Mouse (Mus musculus) 3T3-L1 (cell line): ENCODE data around the gene Hyls1.

Experiments
- DNase-seq: peaks from one replicate; pipeline ENCODE4 v3.0.0-alpha.2; 2015; ENCODE audit warnings: low read depth, low spot score

Gene Hyls1

DNA sequence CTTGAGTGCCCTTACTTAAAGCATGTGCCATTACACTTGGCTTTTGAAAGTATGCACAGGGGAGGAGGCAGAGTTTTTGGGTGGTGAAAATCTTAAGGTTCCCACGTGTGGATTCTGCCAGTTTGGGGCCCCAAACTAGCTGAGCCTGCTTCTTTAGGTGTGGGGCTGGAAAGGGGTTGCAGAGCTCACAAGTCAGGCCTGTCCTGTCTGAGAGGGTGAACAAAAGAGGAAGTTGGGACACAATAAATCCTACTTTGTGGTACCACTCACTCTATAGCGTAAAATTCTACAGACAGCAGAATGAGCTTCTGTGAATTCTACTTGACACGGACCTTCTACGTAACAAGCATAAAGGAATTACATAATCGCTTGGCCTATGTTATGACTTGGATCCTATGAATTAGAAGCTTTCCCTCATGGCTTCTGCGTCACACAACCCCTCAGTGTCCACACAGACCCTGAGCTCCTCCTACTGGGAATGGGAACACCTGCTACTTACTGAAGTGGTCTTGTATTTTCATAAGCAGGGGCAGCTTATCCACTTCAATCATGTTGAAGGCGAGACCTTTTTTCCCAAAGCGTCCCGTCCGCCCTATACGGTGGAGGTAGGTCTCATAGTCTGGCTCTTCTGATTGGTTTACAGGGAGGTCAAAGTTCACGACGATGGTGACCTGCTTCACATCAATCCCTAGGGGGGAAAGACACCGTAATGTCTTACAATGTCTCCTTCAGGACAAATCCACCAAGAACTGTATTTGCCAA, 26.9 kb downstream of the Hyls1 start:
- DNase-seq: no peak

DNA sequence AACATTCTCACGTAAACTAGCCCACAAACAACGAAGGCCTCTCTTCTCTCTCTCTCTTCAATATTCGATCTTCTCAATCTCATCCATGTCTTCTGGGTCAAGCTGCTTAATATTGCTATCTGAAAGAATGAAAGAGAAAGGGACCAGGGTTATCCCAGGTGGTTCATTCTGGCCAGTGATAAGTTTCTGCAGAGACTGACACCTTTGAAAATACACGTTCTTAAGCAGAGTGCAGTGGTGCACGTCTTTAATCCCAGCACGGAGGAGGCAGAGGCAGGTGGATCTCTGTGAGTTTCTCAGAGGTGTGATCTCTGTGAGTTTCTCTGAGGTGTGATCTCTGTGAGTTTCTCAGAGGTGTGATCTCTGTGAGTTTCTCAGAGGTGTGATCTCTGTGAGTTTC, 28.3 kb downstream of the Hyls1 start:
- DNase-seq: no peak

DNA sequence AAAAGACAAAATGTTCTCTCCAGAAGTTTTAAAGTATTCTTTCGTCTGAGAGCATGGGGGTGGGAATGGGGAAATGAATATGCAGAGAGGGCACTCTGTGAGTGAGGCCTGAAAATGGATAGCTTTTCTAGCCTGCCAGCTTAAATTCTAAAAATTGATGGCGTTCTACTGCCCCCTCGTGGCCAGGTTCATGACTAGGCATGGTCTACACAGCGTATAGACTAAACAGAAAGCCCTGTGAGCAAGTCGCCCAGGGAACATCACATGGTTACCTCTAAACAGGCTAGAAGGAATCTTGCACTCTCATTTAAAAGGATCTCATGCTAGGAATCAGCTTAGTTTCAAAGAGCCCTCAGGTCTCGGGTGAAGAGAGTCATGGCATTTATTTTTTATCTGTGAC, 28.7 kb downstream of the Hyls1 start:
- DNase-seq: peak; percentile 90

DNA sequence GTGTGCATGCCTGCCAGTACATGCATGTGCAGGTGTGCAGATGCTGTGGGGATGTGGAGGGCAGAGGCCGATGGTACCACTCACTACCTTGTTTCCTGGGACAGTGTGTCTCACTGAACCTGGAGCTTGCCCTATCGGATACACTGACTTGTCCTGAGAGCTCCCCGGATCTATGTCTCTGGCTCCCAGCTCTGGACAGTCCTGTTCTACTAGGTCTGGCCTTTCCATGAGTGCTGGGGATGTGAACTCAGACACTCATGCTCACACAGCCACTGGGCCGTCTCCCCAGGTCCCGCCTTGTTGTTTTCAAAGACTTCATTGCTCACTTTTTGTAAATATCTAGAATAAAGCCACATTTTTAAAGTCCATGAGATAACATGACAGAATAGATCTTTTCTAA, 29.2 kb downstream of the Hyls1 start:
- no peak for DNase-seq

DNA sequence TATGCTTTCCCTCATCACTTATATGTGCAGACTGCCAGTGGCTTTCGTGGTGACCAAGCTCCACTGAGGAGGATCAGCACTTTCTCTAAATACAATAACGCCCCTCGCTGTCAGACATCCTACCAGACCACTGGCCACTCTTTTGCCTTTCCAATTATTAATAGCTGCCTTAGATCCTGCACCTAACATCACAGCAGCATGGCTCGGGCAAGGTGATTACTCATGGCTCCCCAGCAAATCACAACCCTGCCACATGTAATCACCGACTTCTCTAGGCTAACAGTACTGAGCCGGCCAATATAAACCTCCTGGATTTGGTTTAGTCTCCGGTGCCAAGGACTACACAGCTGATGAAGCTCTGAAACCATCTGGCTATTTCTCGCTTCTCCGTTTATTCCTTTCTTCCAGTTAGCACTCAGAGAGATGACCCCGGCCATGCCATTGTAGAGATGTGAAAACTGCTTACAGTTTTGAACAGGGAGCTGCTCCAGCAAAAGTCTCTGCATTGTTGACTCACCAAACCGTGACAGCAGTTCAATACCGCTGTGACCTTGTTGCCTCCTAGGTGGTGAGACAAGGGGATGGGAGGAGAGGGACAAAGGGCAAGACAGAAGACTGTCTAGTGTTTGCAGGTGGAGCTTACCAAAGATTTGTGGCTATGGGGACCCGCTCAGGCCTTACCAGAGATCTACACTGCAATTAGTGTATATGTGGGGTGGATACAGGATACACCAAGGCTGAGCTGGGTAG, 31.0 kb downstream of the Hyls1 start:
- no peak for DNase-seq

DNA sequence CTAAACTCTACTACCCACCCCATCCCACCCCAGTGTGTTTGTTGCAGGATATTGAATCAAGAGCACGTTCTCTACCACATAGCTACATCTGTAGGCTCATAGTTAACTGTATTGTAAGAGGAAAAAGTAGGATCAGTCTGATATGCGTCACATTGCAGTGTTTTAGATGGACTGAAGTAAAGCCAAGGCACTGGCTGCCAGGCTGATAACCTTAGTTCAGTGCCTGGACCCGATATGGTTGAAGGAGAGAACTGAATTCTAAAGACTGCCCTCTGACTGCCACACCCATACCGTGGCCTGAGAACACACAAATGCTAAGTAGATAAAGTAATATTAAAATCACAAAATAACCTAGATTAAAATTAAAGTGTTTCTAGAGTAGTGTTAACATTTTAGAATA, 34.3 kb downstream of the Hyls1 start:
- no peak for DNase-seq

DNA sequence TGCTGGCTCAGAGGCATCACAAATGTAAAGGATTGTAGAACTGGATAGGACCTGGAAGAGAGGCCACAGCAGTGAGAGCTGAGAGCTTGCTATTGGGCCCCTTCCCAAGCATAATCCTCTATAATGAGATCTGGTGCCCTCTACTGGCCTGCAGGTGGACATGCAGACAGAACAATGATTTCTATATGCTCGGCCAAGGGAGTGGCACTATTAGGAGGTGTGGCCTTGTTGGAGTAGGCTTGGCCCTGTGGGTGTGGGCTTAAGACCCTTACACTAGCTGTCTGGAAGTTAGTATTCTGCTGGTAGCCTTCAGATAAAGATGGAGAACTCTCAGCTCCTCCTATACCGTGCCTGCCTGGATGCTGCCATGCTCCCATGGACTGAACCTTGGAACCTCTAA, 35.1 kb downstream of the Hyls1 start:
- DNase-seq: peak; percentile 83

DNA sequence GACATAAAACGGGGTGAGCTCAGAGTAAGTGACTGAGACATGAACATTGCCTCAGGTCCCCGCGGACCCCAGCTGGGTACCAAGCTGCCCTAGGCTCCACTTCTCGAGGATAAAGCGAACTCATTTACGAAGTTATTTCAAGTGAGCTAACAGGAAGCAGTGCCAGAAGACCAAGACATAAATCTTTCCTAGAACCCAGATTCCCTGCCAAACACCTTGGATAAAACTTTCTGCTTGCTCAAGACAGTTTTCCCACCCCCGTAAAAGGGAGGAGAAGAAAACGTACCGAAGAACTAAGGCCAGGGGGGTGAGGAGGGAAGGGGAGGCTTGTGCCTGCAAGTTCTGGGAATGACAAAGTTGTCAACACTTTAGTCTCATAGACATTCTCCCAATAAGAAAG, 36.9 kb downstream of the Hyls1 start:
- DNase-seq: no peak

DNA sequence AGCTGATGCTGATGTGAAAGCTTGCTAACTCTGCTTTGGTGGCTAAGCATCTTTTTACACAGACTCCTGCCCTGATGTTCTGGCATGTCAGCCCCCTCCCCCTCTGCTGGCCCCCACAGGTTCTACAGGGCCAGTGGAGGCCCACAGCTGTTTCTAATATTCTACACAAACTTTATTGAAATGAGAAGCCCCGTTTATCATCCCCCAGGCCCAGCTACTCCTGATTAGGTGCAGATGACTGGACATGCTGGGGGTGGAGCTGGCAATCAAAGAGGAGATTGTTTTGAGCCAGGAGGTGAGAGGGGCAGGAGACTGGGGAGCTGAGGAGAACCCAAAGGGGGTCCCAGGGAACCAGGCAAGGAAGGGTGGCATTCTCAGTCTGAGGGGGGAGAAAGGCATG, 40.4 kb downstream of the Hyls1 start:
- peak; percentile 51 for DNase-seq

DNA sequence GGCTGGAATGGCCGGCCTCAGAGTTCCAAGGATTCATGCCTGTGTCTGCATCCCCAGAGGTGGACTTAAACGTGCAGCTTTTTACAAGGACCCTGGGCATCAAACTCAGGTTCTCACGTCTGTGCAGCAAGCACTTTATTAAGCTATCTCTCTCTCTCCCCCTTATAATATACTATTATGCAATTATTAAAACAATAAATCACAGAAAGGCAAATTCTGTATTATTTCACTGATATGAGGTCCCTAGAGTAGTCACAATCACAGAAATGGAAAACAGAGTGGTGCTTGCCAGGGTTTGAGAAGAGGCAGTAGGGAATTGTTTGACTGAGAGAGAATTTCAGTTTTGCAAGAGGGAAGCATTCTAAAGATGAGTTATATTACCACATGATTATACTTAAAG, 41.1 kb downstream of the Hyls1 start:
- no peak for DNase-seq

DNA sequence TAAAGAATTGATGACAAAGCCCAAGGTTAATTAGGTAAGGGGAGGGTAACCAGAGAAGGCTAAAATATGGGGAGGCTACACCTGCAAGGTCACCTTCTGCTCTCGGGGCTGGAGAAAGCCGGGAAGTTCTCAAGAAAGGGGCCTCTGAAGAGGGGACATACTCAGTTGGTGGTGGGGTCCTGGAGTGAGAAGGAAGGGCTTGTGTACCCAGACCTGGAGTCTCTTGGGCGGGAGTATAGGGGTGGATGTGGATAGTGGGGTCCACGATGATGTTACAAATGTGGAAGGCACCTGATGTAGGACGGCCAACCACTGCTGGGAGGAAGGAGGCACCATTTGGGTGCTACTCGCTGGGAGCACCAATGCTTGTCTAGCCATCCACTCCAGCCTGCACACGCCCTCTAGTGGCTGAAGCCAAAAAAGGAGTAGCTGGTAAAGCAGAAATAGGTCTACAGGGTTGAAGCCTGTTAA, 46.2 kb downstream of the Hyls1 start:
- peak; percentile 79 for DNase-seq

DNA sequence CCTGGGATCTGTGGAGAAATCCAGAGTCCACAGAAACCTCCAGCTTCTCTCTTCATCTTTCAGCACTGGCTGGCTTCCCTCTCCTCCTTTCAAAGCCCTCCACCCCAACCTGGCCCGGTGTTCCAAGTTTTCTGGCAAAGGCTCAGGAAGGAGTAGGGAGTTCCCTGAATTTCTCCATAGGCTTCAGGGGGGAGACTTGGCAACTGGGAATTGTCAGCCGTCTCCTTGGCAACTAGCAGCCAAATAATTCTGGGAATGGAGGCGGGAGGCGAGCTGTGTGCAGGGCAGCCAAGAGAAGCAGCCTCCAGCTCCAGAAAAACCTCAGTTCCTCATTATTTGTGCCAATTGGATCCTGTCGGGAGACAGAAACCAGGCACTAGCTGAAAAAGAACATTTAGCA, 46.7 kb downstream of the Hyls1 start:
- peak; percentile 58 for DNase-seq

DNA sequence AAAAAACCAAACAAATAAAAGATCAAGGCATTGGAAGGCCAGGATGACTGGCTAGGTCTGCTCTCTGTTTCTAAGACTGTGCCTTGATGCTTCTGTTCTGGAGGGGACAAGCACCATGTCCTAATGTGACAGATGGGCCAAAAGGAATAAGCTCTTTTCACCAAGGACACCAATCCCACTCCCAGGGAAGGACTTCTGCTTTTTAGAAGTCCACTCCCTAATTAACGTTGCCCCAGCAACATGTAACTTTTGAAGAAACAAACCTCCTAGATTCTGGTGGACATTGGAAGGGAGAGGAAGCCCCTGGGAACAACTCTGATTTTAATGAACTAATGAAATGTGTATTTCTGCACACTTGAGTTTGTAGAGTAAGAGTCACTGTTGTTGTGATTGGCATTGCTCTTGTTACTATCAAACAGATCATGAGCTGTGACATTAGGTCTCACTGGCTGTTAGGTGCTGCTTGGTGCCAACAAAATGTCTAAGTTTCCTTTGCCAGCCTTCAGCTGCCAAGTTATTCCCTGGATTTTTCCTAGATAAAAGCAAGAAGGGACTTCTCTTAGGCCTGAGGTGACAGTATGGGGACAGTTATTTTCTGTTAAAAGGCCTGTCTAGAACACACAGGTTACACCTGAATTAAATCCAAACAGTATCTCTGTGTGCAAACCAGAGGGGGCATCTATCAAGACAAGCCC, 47.2 kb downstream of the Hyls1 start:
- no peak for DNase-seq

DNA sequence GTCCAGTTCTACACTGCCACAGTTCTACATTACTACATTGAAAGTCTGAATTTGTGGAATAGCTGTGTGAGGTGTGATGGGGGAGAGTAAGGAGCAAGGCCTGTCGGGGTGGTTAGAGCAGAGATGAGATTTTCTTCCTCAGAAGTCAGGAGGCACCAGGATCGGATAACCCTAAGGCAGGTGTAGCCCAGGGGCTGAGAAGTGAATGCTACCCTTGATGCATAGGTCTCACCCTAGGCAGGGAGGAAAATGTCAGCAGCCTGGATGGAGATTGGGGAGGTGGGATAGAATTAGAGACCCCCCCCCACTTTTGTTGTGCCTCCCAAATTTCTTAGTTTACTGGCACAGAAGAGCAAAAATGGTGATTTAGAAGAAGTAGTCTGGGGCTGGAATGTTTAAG, 48.0 kb downstream of the Hyls1 start:
- DNase-seq: no peak

DNA sequence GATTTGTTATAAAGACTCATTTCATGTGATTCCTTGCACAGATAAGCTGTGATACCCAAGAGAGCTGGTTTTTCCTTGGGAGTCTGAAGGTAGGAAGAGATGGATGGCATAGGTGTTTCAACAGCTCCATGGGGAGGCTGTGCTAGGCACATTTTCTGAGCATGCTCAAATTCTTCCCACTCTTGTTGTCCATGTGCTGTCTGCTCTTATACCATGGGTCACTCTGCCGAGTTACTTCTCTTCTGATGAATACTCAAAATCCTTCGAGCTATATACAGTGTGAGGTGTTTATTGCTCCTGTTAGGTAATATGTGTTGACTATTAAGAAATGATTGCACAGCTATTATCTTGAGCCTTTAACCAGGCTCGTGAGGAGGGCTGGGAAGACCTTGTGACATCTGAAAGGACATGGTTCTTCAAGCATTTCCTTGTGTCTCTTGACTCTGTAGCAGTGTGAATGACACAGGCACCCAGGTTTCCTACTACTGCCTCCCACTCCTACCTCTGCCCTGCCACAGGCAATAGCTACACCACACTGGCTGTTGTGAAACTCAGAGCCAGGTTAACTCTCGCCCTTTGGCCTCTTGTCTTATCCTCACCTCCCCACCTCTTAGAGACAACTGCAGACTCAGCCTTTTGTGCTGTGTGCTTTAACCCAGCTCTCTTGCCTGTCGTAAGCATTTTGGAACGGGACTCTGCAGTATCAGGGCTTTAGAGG, 49.4 kb downstream of the Hyls1 start:
- DNase-seq: no peak

DNA sequence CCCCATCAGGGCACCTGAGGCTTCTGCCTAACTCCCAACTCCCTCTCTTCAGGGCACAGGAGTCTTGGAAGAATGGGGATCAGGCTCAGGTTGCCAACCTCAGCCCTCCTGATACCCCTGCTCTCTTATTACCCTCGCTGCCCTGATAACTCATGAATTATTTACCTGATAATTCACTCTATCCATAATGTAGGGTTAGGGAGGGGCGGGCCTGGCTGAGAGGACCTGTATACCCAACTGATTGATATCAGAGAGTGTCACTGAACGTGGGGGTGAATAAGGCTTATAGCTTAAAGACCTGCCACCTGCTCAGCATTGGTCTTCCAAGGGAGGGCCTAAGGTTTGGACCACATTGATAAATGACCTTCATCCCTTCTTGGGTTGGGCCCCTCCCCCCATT, 52.0 kb downstream of the Hyls1 start, which contains the start of gene Gm1113:
Gm1113 (minus strand) TSS at position 101 of the 400 bp plus-strand sequence.
- DNase-seq: no peak

DNA sequence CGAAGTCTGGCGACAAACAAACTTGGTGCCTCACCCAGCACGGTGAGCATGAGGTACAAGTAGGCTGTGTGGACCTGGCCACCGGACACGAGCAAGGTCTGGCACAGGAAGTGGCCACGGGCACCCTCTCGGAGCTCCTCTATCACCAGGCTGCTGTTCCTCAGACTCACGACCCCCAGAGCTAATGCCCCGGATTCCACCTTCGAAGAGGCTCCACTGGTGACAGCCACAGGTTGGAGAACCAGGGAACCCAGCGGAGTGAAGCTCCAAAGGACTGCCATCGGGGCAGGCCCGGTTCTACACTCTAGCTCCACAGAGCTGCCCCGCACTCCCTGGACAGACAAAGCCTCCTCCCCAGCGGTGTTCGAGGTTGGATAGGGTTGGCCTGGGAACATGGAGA, 53.5 kb downstream of the Hyls1 start:
- DNase-seq: no peak

DNA sequence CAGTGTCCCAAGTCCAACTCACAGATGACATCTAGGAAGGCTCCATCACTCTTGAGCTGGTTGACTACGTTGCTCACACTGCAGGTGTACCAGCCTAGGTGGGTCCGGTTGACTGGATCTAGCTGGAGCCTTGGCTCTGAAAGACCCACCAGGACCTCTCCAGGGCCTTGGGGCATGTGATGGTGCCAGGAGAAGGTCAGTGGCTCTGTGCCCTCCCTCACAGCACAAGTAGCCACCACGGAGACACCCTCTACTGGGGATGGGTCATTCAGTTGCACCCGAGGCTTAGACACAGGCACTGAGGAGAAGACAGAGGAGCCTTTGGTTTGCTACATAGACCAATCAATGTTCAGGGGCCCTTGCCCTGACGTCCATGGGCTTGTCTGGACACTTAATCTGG, 54.0 kb downstream of the Hyls1 start:
- no peak for DNase-seq

DNA sequence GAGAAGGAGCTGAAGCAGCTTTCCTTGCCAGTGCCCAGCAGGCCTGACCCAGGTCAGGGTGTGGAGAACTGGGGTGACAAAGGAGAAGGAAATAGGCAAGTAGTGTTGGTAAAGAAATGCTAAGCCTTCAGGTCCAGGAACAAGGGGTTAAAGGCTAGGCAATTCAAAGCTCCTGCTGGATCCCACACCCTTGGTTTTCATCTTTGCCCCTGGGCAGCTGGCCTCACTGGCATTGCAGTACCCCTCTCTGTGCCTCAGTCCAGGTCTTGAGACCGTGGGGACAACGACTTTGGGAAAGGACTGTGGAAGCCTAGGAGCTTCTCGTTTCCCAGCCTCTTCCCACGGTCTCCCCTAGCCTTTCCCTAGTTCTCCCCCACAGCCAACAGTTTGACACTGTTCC, 56.3 kb downstream of the Hyls1 start:
- DNase-seq: no peak
